Mouse (Mus musculus) central nervous system, embryonic 14 days (tissue): ENCODE data around the gene Map3k1. TPM values are rescaled to one million over a fixed set of nuclear protein-coding genes. Genes with fewer than 3 reads are reported as not detected.

Experiments used
- polyA plus RNA-seq: library from polyadenylated mRNA; depleted of rRNA; stranded (reverse); fragments of >200 nt; gene quantifications from 2 replicates; pipeline ENCODE4 v1.2.3, GENCODE M21; 2012; rRNA removed

The Map3k1 gene
- 10.6 and 12.5 TPM in 2 replicates for polyA plus RNA-seq

DNA sequence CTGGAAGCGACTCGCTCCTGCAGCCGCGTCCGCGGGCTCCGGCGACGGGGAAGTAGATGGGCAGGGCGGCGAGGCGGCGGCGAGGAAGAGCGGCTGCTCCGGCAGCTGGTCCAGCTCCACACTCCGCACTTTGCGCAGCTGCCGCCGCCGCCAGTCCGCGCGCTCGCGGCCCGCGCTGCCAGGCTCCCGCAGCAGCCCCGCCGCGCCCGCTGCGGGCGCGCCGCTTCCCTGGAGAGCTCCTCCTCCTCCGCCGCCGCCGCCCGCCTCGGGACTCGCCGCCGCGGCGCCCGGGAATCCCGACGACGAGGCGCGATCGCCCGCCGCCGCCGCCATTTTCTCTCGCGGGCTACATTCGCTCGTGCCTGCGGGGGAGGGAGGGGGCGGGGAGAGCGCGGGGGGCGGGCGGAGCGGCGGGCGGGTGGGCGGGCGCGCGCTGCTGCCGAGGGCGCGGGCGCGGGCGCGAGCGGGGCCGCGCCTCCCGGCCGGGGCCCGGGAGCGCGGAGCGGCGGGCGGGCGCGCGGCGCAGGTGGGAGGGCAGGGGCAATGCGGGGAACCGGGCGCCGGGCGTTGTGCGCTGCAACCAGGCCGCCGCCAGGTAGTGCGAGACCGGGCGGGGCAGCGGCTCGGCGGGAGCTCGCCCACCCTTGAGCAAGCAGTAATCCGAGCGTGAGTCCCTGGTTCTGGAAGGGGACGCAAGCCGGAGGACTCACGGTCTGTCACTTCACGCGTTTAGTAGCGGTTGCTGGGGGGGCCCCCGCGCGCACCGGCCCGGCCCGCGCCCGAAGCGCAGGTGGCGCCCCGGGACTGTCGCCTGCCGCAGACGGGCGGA is at the start of gene Map3k1:
Gene Map3k1 (minus strand): TSS at position 357 of the 829 bp plus-strand sequence.

Other genes with a start within 250 kb of the Map3k1 start
- not detected in 2 replicates for gene Gm10198, start 216.2 kb downstream of the Map3k1 start, polyA plus RNA-seq
- gene Mier3, start 128.0 kb downstream of the Map3k1 start, polyA plus RNA-seq, result 15.1 TPM in 2 replicates